Mouse (Mus musculus): Measurements from ENCODE around the gene Iqck. TPM values are rescaled to one million over a fixed set of nuclear protein-coding genes. Genes with fewer than 3 reads are reported as not detected.
A peak's percentile ranks its signal among the peaks of the same experiment; 100 is the strongest.

The Iqck gene
- total RNA-seq, 2 experiments from 2014 or later: 4.9 to 5.4 TPM

DNA sequence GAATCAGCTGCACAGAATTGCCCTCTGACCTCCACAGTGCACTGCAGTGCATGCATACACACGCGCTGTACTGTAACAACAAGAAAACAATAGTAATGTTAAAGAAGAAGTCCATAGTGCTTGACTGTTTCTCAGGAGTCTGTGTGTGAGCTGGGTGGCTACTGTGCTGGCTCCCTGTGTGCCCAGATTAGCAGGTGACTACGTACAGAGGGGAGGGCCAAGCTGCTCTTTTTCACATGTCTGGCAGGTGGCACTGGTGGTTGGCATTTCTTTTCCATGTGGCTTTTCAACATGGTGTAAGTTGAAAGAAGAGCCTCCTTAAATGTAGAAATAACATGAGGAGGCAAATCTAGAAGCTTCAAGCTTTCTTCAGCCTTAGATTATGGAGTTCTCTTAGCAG, 72.8 kb downstream of the Iqck start:
- Histone ChIP-seq H3K27ac (peak overlapping the region; percentile 56; the same call in 1 of the 2 replicates), H3K4me3 (no peak overlapping the region)
- no peak for TF ChIP-seq CTCF (conservative IDR thresholded peaks at IDR 0.05)
- no peak for DNase-seq (ENCODE audit: low spot score in 2 of 2)

DNA sequence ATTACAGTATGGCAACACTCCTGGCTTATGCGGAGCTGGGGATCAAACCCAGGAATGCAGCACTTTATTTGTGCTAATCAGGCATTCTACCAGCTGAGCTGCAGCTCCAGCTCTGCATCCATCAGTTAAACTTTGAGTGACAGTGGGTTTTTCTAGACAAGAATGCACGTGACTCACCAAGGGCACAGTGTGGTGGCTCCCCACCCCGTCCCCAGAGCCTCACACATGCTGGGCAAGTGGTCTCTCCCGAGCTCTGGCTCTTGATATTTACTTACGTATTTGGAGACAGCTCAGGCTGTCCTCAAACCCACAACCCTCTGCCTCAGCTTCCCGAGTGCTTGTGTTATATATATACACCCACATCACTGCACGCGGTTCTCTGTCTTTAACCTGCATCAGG, 73.4 kb downstream of the Iqck start:
- no peak overlapping the region for H3K4me3 ChIP-seq
- no peak for DNase-seq (ENCODE audit: low spot score in 2 of 2)
- TF ChIP-seq CTCF (conservative IDR thresholded peaks at IDR 0.05): no peak
- H3K27ac ChIP-seq: peak overlapping the region; percentile 73; the same call in 1 of the 2 replicates

DNA sequence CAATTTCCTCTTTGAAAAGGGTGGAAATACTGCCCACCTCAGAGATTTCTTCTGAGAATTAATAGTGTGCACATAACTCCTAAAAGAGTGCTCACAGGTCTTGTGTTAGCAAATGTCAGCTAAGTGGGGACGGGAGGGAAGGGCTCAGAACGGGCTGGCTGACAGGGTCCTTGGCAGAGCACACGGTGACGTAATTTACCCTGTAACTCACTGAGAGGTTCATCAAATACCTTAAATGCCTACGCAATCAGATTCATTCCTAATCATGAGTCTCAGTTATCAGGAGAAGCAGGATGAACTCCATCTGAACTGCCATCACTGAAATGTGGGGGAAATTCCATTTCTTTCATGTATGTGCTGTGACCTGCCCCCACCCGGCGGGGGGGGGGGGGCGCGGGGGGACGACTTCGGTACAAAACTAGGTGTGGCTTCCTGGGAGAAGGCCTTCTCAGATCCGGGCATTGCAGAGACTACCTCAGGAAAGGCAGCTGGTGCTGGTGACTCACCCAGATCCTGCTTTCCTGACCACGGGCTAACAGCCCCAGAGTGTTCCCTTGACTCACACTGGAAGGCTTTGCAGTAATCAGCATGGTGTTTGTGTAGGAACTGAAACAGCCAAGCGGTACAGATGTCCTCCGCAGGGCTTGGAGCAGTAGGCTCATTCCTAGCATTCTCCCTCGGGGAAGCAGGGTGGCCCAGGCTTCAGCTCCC, 74.2 kb downstream of the Iqck start:
- peak; percentile 35 to 51 for DNase-seq (ENCODE audit: low spot score in 2 of 2)
- Histone ChIP-seq H3K4me3 (no peak overlapping the region), H3K27ac (peak overlapping the region; percentile 73)
- TF ChIP-seq CTCF (conservative IDR thresholded peaks at IDR 0.05): no peak

DNA sequence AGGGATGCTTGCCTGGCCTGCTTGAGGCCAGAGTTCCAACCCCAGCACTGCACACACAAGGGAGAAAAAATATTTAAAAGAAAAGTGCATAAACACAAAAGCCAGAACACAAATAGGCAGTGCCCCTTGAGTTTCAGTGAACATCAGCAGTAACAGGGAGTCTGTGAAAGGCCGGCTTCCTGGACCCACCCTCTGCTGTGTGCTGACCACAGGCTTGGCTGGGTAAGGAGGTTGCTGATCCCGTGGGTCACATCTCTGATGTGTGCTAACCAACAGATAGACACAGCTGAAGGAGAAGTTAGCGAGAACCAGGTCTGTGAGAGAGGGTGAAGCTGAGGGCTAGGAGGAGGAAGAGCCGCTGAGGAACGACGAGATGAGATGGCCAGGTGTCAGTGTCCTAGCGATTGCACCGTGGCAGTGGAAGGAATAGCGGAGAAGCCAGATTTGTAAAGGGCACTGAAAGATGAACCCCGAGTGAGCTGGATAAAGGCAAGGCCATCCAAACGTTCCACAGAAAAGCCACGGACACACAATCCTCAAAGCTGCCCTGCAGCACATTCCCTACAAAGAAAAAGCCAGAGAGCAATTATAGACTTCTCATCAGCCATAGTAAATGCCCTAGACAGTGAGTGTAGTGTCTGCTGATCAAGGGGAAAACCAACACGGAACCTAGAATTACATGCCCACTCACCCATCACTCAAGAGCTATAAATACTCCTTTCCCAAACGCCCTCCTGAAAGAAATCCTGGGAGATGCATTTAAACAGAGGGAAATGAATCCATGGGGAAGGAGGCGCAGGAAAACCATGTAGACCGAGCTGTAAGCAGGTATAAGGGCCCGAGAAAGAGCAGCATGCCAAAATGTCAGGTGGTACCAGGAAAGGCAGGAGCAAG, 76.2 kb downstream of the Iqck start:
- DNase-seq (ENCODE audit: low spot score in 2 of 2): no peak
- TF ChIP-seq CTCF (conservative IDR thresholded peaks at IDR 0.05): no peak
- Histone ChIP-seq H3K4me3 (no peak overlapping the region), H3K27ac (no peak overlapping the region)

DNA sequence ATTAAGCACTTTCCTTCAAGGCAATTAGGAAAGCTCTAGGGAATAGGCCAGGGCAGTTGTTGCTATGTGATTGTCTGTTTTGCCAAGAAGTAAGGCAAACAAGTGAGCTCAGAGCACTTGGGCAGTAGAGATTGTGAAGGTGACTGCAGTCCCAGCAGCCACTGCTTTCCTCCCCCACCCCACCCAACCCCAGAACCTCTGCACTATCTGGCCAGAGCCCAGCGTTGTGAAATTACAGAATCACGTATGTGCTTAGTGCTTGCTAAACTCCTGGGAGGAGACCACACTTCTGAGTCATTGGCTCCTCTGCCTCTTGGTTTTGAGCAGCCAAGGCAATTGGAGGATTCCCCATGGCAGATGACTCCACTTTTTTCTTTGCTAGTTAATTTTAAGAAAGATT, 79.8 kb downstream of the Iqck start:
- DNase-seq (ENCODE audit: low spot score in 2 of 2): no peak
- no peak for TF ChIP-seq CTCF (conservative IDR thresholded peaks at IDR 0.05)
- Histone ChIP-seq H3K4me3 (no peak overlapping the region), H3K27ac (peak overlapping the region; percentile 14; the same call in 1 of the 2 replicates)

DNA sequence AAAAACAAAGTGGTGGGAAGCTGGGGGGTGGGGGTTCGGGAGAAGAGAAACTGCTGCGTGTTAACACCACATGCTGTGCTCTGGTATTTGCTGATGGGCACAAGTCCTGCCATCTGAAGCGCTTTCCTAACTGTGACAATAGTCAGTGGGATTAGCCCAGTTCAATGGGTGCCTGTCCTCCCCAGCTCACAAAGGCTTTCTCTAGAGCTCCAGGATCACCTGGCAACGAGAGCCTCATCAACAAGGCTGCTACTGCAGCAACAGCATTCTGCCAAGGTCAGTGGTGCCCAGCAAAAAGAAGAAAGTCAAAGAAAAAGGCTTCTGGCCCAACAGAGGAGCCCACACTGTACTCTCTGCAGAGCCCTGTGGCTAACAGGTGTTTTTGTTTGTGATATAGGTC, 81.3 kb downstream of the Iqck start:
- no peak for TF ChIP-seq CTCF (conservative IDR thresholded peaks at IDR 0.05)
- Histone ChIP-seq H3K27ac (peak overlapping the region; percentile 54), H3K4me3 (no peak overlapping the region)
- no peak for DNase-seq (ENCODE audit: low spot score in 2 of 2)

DNA sequence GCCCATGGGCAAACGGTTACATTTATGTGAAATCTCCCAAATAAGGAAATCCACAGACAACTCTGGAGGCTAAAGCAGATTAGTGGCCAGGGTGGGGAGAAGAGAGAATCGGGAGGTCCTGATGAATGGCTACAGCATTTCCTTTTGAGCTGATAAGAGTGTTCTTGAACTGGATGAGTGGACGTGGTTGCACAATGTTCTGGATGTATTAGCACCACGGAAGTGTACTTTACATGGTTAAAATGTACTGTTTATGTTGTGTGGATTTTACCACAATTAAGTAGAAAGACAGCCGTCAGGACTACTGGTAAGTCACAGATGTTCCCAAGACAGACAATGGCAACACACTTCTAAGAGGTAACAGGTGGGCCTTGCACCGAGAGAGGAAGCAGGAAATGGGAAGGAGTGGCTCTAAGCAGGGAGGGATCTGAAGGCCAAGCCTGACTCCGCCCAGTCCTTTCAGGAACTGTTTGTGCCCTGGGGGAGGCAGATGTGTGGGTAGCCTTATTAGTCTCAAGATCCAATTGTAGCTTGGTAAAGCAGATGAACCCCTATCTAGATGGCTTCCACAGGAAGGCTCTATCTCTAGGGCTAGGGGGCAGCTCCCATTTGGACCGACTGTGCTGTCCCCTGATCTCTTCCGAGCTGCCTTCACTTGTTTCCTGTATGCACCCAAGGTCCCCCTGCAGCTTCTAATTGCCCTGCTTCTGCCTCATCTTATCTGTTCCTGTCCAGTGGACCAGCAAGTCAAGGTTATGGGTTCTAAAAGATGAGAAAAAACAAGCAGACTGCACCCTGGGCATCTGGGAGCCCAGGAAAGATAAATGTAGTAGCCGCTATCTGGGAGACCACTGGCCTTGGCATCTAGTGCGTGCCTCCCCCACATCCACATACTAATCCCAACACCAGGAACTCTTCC, 82.2 kb downstream of the Iqck start:
- no peak overlapping the region for H3K4me3 ChIP-seq
- no peak for TF ChIP-seq CTCF (conservative IDR thresholded peaks at IDR 0.05)
- H3K27ac ChIP-seq: peak overlapping the region; percentile 54
- DNase-seq (ENCODE audit: low spot score in 2 of 2): no peak

DNA sequence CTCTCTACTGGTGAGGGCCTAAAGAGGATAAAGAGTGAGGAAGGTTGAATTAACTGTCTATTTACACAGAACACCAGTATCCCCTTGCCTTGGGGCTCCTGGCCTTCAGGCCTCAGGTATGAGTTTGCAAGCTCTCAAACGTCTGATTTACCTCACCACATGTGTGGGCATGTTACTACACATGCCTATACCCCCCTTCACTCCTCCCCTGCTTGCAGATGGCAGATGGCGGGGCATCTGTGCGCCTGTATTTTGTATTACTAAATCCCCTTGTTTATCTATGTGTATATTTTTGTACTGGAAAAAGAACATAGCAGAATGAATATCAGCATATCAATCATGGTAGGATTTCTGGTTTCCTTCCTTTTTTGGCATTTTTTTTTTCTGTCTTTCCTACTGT, 86.7 kb downstream of the Iqck start:
- DNase-seq (ENCODE audit: low spot score in 2 of 2): peak; percentile 71 to 77
- H3K27ac ChIP-seq: peak overlapping the region; percentile 84

DNA sequence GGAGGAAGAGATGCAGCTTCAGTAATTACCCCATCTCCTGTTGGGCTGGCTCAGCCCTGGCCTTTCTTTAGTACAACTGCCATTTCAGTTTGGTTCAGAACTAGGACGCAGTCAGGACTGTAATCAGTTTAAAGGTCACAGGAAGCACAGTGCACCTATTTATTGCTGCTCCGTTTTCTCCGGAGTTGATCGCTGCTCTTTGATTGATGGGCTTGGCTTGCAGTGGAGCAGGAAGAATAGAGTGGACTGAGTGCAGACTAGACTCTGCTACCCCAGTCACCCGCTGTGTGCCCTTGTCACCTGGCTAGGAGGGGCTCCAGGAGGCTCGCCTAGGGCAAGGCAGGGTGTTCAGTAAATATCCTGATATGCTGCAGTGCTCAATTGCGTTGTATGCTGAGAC, 87.6 kb downstream of the Iqck start:
- peak overlapping the region; percentile 69 for H3K27ac ChIP-seq
- no peak for TF ChIP-seq CTCF (conservative IDR thresholded peaks at IDR 0.05)
- DNase-seq (ENCODE audit: low spot score in 2 of 2): no peak
- no peak overlapping the region for H3K4me3 ChIP-seq

More for the DNA sequence above, 86.7 kb downstream of the Iqck start:
- no peak overlapping the region for H3K4me3 ChIP-seq
- TF ChIP-seq CTCF (conservative IDR thresholded peaks at IDR 0.05): no peak

DNA sequence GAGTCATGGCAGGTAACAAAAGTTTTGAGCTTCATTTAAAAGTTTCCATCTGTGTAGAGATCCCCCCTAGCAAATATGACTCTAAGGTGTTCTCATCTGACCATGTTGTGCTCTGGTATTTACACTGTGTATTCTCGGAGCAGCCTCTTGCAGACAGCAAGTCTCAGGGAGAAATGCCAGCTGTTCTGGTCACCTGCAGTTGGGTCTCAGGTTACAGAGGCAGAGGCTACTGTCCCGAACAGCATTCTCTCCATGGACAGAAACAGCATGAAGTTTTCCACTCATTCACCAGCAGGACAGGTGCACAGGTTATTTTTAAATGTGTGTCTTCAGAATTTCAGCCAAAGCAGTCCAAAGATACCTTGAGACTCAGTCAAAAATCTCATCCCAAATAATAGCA, 89.3 kb downstream of the Iqck start:
- DNase-seq (ENCODE audit: low spot score in 2 of 2): no peak
- no peak for TF ChIP-seq CTCF (conservative IDR thresholded peaks at IDR 0.05)
- no peak overlapping the region for H3K27ac ChIP-seq

DNA sequence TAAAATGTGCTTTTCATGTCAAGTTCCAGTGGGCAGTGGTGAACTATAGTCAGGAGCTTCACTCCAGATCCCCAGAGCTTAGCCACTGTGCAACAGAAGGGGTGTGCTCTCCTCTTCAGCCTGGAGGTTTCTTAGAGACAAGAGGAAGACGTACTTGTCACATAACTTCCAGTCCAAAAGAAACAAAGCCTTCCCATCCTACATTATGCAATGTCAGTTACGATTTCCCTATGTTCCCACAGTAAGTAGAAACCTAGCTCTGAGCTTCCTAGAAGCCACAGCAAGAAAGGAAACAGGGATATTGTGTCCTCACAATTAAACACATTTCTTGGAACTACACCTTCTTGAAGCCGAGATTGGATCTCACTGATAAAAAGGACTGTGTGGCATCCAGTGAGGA, 91.7 kb downstream of the Iqck start:
- no peak overlapping the region for H3K27ac ChIP-seq
- TF ChIP-seq CTCF (conservative IDR thresholded peaks at IDR 0.05): no peak
- no peak overlapping the region for H3K4me3 ChIP-seq
- no peak for DNase-seq (ENCODE audit: low spot score in 2 of 2)

More for the DNA sequence above, 89.3 kb downstream of the Iqck start:
- no peak overlapping the region for H3K4me3 ChIP-seq

DNA sequence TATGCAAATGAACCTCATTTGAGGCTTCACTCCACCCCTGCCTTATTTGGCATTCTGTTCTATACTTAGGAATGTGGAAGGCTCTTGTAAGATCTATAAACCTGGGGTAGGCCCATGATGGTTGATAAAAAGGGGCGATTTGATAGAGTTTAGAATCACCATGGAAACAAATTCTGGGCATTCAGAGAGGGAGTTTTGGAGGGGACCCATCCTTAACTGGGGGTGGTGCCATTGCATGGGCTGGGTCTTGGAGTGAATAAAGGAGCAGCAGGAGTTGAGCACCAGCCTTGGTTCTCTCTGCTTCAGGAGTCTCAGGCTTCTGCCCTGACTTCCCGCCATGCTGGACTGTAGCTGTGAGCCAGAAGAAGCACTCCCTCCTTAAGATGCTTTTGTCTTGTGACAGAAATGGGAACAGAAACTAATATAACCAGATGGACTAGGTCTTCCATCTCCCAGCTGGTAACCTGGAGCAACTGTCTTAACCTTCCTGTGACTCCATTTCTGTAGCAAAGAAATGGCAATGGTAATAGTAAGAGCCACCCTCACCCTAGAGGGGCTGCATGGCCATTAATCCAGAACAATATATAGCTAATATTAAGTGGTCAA, 93.2 kb downstream of the Iqck start:
- no peak for DNase-seq (ENCODE audit: low spot score in 2 of 2)
- no peak for TF ChIP-seq CTCF (conservative IDR thresholded peaks at IDR 0.05)
- peak overlapping the region; percentile 55; the same call in 1 of the 2 replicates for H3K27ac ChIP-seq
- no peak overlapping the region for H3K4me3 ChIP-seq

Data from layer of hippocampus, adult 2 months (tissue).